Mouse (Mus musculus) forebrain, postnatal 0 days (tissue): ENCODE data around the gene Frmd4a. TPM values are rescaled to one million over a fixed set of nuclear protein-coding genes. Genes with fewer than 3 reads are reported as not detected.

Experiments used
- ATAC-seq: fragments of 200-750 bp; cut with Nextera tagmentation; 2 replicates; pipeline ENCODE4 v1.8.0; 2017; ENCODE audit warnings: mild to moderate bottlenecking, moderate library complexity
- DNase-seq: peaks from one replicate; pipeline ENCODE4 v3.0.0-alpha.2; 2015
- H3K27ac ChIP-seq: fragments of 300-500 bp; sonication (generic); 2 replicates; pipeline ENCODE4 v1.5.1; 2014; ENCODE audit warnings: low read depth, mild to moderate bottlenecking, antibody characterized with exemption, low read length, moderate library complexity, mixed read lengths
- H3K27me3 ChIP-seq: fragments of 300-500 bp; sonication (generic); 2 replicates; pipeline ENCODE4 v1.6.1; 2014; ENCODE audit warnings: mild to moderate bottlenecking, low read length, mixed read lengths; ENCODE audit not compliant: insufficient read depth
- H3K36me3 ChIP-seq: fragments of 300-500 bp; sonication (generic); 2 replicates; pipeline ENCODE4 v1.6.1; 2014; ENCODE audit warnings: mild to moderate bottlenecking, moderate library complexity; ENCODE audit not compliant: insufficient read depth
- H3K4me1 ChIP-seq: fragments of 300-500 bp; sonication (generic); 2 replicates; pipeline ENCODE4 v1.6.1; 2014; ENCODE audit warnings: antibody characterized with exemption; ENCODE audit not compliant: insufficient read depth
- H3K4me2 ChIP-seq: fragments of 300-500 bp; sonication (generic); 2 replicates; pipeline ENCODE4 v1.6.1; 2014; ENCODE audit warnings: low read depth, mild to moderate bottlenecking, moderate library complexity
- H3K4me3 ChIP-seq: fragments of 300-500 bp; sonication (generic); 2 replicates; pipeline ENCODE4 v1.5.1; 2014; ENCODE audit warnings: low read depth, low read length, mixed read lengths
- H3K9ac ChIP-seq: fragments of 300-500 bp; sonication (generic); 2 replicates; pipeline ENCODE4 v1.6.1; 2014; ENCODE audit warnings: mild to moderate bottlenecking
- H3K9me3 ChIP-seq: fragments of 300-500 bp; sonication (generic); 2 replicates; pipeline ENCODE4 v1.6.1; 2016; ENCODE audit warnings: low read length
- CTCF ChIP-seq: sonication (generic); IDR thresholded peaks from 2 replicates; pipeline ENCODE4 v1.5.1; 2016; ENCODE audit warnings: antibody characterized with exemption, control low read depth, low read depth
- WGBS: fragments of 180-500 bp; shearing (Covaris S2); extraction: QIAGEN DNeasy Blood & Tissue Kit; methylation state at CpG from one replicate; pipeline ENCODE4 v1.1.7; 2014; 5-methylcytosine and 5-hydroxymethylcytosine counted together
- polyA plus RNA-seq: library from polyadenylated mRNA; unstranded; fragments of >200 nt; fragmentation: Nextera tagmentation; extraction: Ambion mirVana; gene quantifications from 2 replicates; pipeline ENCODE4 v1.2.1, GENCODE M21; 2015
- total RNA-seq: library from RNA; depleted of rRNA; stranded (reverse); fragments of >200 nt; gene quantifications from 2 replicates; pipeline ENCODE4 v1.2.3, GENCODE M21; 2014

Gene Frmd4a
- total and polyA plus RNA-seq, 2 experiments from 2014 or later: 43.8 to 74.5 TPM

GRCm38 (mm10) chr2:4339530-4340218 is 322.2 kb downstream of the Frmd4a start:
- no peak overlapping the region for H3K4me3 ChIP-seq
- no peaks in the 10 kb centered on the region for H3K4me1 ChIP-seq
- TF ChIP-seq CTCF: no peak
- ATAC-seq (no peak), DNase-seq (no peak)
- no peak overlapping the region for H3K9ac ChIP-seq
- H3K9me3 ChIP-seq: no peaks in the 10 kb centered on the region
- no peaks in the 10 kb centered on the region for H3K36me3 ChIP-seq
- WGBS: 69% methylated on average over 3 of the region's 3 CpGs
- no peaks in the 10 kb centered on the region for H3K27me3 ChIP-seq
- no peak overlapping the region for H3K4me2 ChIP-seq
- no peak overlapping the region for H3K27ac ChIP-seq

- no peaks in the 10 kb centered on the region for H3K9me3 ChIP-seq
- no peaks in the 10 kb centered on the region for H3K36me3 ChIP-seq
- no peak overlapping the region for H3K4me2 ChIP-seq
- no peak for TF ChIP-seq CTCF
- no peaks in the 10 kb centered on the region for H3K27me3 ChIP-seq
- WGBS: 60% methylated on average over 10 of the region's 10 CpGs
- no peak overlapping the region for H3K27ac ChIP-seq
- no peaks in the 10 kb centered on the region for H3K4me1 ChIP-seq
- no peak for ATAC-seq
- H3K4me3 ChIP-seq: no peak overlapping the region
- no peak for DNase-seq
- no peak overlapping the region for H3K9ac ChIP-seq
Measured at GRCm38 (mm10) chr2:4340378-4340777, 322.9 kb downstream of the Frmd4a start.

- Histone ChIP-seq H3K36me3 (no peaks in the 10 kb centered on the region), H3K27me3 (no peaks in the 10 kb centered on the region), H3K4me3 (no peak overlapping the region), H3K9me3 (no peaks in the 10 kb centered on the region), H3K4me1 (peaks cover 1% of the 10 kb centered on the region; the same call in 1 of the 2 replicates), H3K4me2 (no peak overlapping the region), H3K27ac (no peak overlapping the region), H3K9ac (no peak overlapping the region)
- no peak for TF ChIP-seq CTCF
- ATAC-seq (no peak), DNase-seq (no peak)
- WGBS: 46% methylated on average over 1 of the region's 1 CpGs
Measured at GRCm38 (mm10) chr2:4341141-4341540, 323.6 kb downstream of the Frmd4a start.

- TF ChIP-seq CTCF: no peak
- no peaks in the 10 kb centered on the region for H3K9me3 ChIP-seq
- WGBS: 61% methylated on average over 7 of the region's 7 CpGs
- H3K4me2 ChIP-seq: no peak overlapping the region
- H3K4me3 ChIP-seq: no peak overlapping the region
- H3K4me1 ChIP-seq: peaks cover 4% of the 10 kb centered on the region; the same call in 1 of the 2 replicates
- no peak overlapping the region for H3K9ac ChIP-seq
- no peak for ATAC-seq
- H3K27me3 ChIP-seq: no peaks in the 10 kb centered on the region
- DNase-seq: no peak
- no peaks in the 10 kb centered on the region for H3K36me3 ChIP-seq
- H3K27ac ChIP-seq: no peak overlapping the region
Measured at GRCm38 (mm10) chr2:4342005-4342404, 324.5 kb downstream of the Frmd4a start.

- Histone ChIP-seq H3K9ac (no peak overlapping the region), H3K9me3 (no peaks in the 10 kb centered on the region), H3K4me2 (no peak overlapping the region), H3K36me3 (no peaks in the 10 kb centered on the region), H3K4me1 (peaks cover 4% of the 10 kb centered on the region; the same call in 1 of the 2 replicates), H3K4me3 (no peak overlapping the region), H3K27me3 (no peaks in the 10 kb centered on the region), H3K27ac (no peak overlapping the region)
- WGBS: 77% methylated on average over 5 of the region's 5 CpGs
- TF ChIP-seq CTCF: no peak
- no peak for ATAC-seq
- no peak for DNase-seq
Measured at GRCm38 (mm10) chr2:4344411-4344810, 326.9 kb downstream of the Frmd4a start.

- ATAC-seq (no peak), DNase-seq (no peak)
- H3K4me1 ChIP-seq: peaks cover 4% of the 10 kb centered on the region; the same call in 1 of the 2 replicates
- H3K27me3 ChIP-seq: no peaks in the 10 kb centered on the region
- no peak overlapping the region for H3K9ac ChIP-seq
- no peaks in the 10 kb centered on the region for H3K36me3 ChIP-seq
- H3K27ac ChIP-seq: no peak overlapping the region
- 81% methylated on average over 6 of the region's 6 CpGs for WGBS
- H3K4me2 ChIP-seq: no peak overlapping the region
- no peak for TF ChIP-seq CTCF
- H3K9me3 ChIP-seq: no peaks in the 10 kb centered on the region
- no peak overlapping the region for H3K4me3 ChIP-seq
Measured at GRCm38 (mm10) chr2:4346232-4346631, 328.7 kb downstream of the Frmd4a start.

GRCm38 (mm10) chr2:4346953-4347352 is 329.4 kb downstream of the Frmd4a start:
- H3K4me3 ChIP-seq: no peak overlapping the region
- DNase-seq (no peak), ATAC-seq (no peak)
- H3K4me2 ChIP-seq: no peak overlapping the region
- H3K4me1 ChIP-seq: peaks cover 4% of the 10 kb centered on the region; the same call in 1 of the 2 replicates
- H3K27ac ChIP-seq: no peak overlapping the region
- 48% methylated on average over 1 of the region's 1 CpGs for WGBS
- H3K36me3 ChIP-seq: no peaks in the 10 kb centered on the region
- no peaks in the 10 kb centered on the region for H3K27me3 ChIP-seq
- no peak for TF ChIP-seq CTCF
- no peak overlapping the region for H3K9ac ChIP-seq
- H3K9me3 ChIP-seq: no peaks in the 10 kb centered on the region
